Mouse (Mus musculus): ENCODE data around the gene Vstm5. TPM values are rescaled to one million over a fixed set of nuclear protein-coding genes. Genes with fewer than 3 reads are reported as not detected.
A peak's percentile ranks its signal among the peaks of the same experiment; 100 is the strongest.

Vstm5 gene
- polyA plus RNA-seq, 1 experiment from 2014 or later, result 19.5 TPM

DNA sequence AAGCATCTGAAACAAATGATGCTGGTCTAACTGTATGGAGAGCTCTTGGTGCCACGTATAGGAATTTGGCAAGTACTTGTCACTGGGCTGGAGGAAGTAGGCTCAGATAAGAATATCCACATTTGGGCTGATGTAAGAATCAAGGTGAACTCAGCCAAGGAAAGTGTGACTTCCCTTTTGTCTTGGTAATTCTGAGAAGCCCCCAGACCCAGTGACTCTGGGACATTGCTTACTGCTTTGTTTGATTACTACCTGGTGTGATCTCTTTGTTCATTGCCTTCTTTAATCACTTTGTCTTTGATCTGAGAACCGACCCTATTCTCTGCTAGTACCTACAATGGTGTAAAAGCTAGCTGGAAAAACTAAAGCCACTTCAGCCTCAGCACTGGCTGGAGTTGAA is 13.9 kb upstream of the Vstm5 start:
- no peaks in the 10 kb centered on the region for H3K4me1 ChIP-seq (replicated peaks; ENCODE audit: control insufficient read depth, insufficient read depth)
- H3K27ac ChIP-seq (replicated peaks), result no peak overlapping the region
- DNase-seq (ENCODE audit: low spot score) (no peak), ATAC-seq (ENCODE audit: low FRiP score, low TSS enrichment) (no peak)
- no peaks in the 10 kb centered on the region for H3K27me3 ChIP-seq (ENCODE audit: control insufficient read depth, insufficient read depth, low read length)
- no peak overlapping the region for H3K4me3 ChIP-seq (ENCODE audit: low read depth, low read length)
- H3K4me2 ChIP-seq (replicated peaks; ENCODE audit: low read depth), result no peak overlapping the region
- H3K36me3 ChIP-seq (ENCODE audit: control insufficient read depth, insufficient read depth, low read length), result no peaks in the 10 kb centered on the region
- no peak overlapping the region for H3K9ac ChIP-seq (ENCODE audit: low read length)
- no peaks in the 10 kb centered on the region for H3K9me3 ChIP-seq (ENCODE audit: control insufficient read depth, low read length)
- WGBS, result 32% methylated on average over 2 of the region's 2 CpGs
- TF ChIP-seq EP300 (optimal IDR thresholded peaks at IDR 0.05), result no peak
- no peak for TF ChIP-seq CTCF (IDR thresholded peaks at IDR 0.05; ENCODE audit: low read depth)

DNA sequence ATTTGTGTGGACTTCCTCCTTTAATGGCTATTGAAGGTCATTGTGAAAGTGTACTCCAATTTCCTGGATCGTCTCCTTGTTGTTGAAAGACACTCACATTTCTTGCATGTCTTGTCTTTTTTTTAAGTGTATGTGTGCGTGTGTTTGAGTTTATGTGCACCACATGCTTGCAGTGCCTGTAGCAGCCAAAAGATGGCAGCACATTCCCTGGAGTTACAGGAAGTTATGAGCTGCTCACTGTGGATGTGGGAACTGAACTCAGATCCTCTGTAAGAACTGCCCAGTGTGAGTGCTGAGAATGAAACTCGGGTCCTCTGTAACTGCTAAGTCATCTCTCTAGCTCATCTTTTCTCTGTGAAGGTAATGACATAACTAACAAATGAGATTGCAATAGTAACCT is 6.4 kb upstream of the Vstm5 start:
- Histone ChIP-seq H3K9me3 (ENCODE audit: control insufficient read depth, low read length) (no peaks in the 10 kb centered on the region), H3K9ac (ENCODE audit: low read length) (no peak overlapping the region), H3K4me1 (replicated peaks; ENCODE audit: control insufficient read depth, insufficient read depth) (no peaks in the 10 kb centered on the region), H3K27me3 (ENCODE audit: control insufficient read depth, insufficient read depth, low read length) (no peaks in the 10 kb centered on the region), H3K36me3 (ENCODE audit: control insufficient read depth, insufficient read depth, low read length) (no peaks in the 10 kb centered on the region), H3K4me2 (replicated peaks; ENCODE audit: low read depth) (no peak overlapping the region), H3K27ac (replicated peaks) (no peak overlapping the region), H3K4me3 (ENCODE audit: low read depth, low read length) (no peak overlapping the region)
- DNase-seq (ENCODE audit: low spot score), result no peak
- ATAC-seq (ENCODE audit: low FRiP score, low TSS enrichment), result no peak
- WGBS, result 87% methylated on average over 3 of the region's 3 CpGs
- no peak for TF ChIP-seq EP300 (optimal IDR thresholded peaks at IDR 0.05)
- TF ChIP-seq CTCF (IDR thresholded peaks at IDR 0.05; ENCODE audit: low read depth), result peak; percentile 33

DNA sequence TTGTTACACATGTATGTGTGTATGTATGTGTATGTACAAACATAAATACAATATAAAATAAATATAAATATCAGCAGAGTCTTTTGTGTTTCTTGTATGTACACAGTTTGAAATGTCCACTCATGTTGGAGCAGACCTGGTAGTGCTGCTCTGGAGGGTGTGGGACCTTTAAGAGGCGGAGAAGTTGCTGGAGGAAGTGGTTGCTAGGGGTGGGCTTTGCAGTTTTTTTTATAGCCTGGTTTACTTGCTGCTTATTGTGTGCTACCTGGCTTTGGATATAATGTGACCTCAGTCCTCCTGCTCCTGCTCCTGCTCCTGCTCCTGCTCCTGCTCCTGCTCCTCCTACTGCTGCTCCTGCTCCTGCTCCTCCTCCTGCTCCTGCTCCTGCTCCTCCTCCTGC is 5.2 kb upstream of the Vstm5 start:
- DNase-seq (ENCODE audit: low spot score) (no peak), ATAC-seq (ENCODE audit: low FRiP score, low TSS enrichment) (no peak)
- Histone ChIP-seq H3K9me3 (ENCODE audit: control insufficient read depth, low read length) (no peaks in the 10 kb centered on the region), H3K27ac (replicated peaks) (no peak overlapping the region), H3K4me3 (ENCODE audit: low read depth, low read length) (no peak overlapping the region), H3K36me3 (ENCODE audit: control insufficient read depth, insufficient read depth, low read length) (no peaks in the 10 kb centered on the region), H3K27me3 (ENCODE audit: control insufficient read depth, insufficient read depth, low read length) (no peaks in the 10 kb centered on the region), H3K4me2 (replicated peaks; ENCODE audit: low read depth) (no peak overlapping the region), H3K4me1 (replicated peaks; ENCODE audit: control insufficient read depth, insufficient read depth) (no peaks in the 10 kb centered on the region; the same call in 1 of the 2 replicates), H3K9ac (ENCODE audit: low read length) (no peak overlapping the region)
- TF ChIP-seq CTCF (IDR thresholded peaks at IDR 0.05; ENCODE audit: low read depth), result no peak
- no peak for TF ChIP-seq EP300 (optimal IDR thresholded peaks at IDR 0.05)
- 92% methylated on average over 1 of the region's 1 CpGs for WGBS

DNA sequence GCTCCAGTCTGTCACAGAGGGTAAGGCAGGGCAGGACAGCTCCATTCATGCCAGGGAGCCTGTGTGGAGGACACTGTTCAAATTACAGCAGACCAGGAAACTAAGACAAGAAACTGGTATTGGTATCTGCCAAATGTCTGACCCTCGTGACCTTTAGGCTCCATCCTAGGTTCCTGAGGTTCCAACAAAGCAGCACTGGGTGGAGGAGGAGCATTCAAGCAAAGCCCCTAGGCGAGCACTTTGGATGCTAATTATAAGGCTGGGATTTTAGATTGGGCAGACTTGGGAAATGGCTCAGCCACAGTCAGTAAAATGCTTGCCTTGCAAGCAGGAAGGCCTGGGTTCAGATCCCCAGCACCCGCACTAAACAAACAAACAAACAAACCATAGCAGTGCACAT is 2.9 kb upstream of the Vstm5 start:
- no peak overlapping the region for H3K9ac ChIP-seq (ENCODE audit: low read length)
- no peak overlapping the region for H3K4me2 ChIP-seq (replicated peaks; ENCODE audit: low read depth)
- no peak overlapping the region for H3K27ac ChIP-seq (replicated peaks)
- no peak overlapping the region for H3K4me3 ChIP-seq (ENCODE audit: low read depth, low read length)
- TF ChIP-seq CTCF (IDR thresholded peaks at IDR 0.05; ENCODE audit: low read depth), result no peak
- no peak for TF ChIP-seq EP300 (optimal IDR thresholded peaks at IDR 0.05)
- WGBS, result 79% methylated on average over 3 of the region's 3 CpGs
- DNase-seq (ENCODE audit: low spot score) (no peak), ATAC-seq (ENCODE audit: low FRiP score, low TSS enrichment) (no peak)
- H3K27me3 ChIP-seq (ENCODE audit: control insufficient read depth, insufficient read depth, low read length), result no peaks in the 10 kb centered on the region
- H3K9me3 ChIP-seq (ENCODE audit: control insufficient read depth, low read length), result no peaks in the 10 kb centered on the region
- H3K4me1 ChIP-seq (replicated peaks; ENCODE audit: control insufficient read depth, insufficient read depth), result no peaks in the 10 kb centered on the region; the same call in 1 of the 2 replicates
- H3K36me3 ChIP-seq (ENCODE audit: control insufficient read depth, insufficient read depth, low read length), result no peaks in the 10 kb centered on the region

DNA sequence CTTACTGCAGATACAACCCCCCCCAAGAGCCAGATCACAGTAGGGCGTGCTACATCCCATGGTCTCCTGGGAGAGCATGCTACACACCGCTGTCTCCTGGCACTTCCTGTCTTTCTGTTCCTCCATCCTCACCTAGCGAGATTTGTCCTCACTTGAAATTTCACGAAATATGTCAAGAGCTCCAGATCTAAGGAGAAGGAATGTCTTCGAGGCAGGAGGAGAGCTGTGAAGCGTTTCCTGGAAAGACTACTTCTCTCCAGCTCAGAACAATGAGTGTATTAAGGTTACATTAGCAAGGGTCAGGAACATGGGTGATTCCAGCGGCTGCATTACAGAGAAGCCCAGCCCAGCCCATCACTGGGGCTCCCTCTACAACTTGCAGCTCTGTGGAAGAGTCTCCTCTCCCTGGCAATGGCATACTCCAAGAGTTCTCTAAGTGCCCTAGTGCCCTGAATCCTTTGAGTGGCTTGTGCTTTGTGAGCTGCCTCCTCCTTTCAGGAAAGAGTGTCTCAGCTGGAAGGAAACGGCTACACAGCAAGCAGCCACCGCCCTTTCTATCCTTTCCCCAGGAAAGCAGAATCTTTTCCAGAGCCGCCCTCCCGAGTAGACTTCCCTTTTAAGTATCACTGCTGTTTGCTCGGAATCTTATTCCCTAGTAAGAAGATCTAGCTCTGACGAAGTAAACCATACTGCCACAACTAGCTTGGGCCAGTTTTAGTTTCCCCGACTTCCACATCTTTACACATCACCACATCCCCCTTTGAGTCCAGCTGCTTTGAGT is 1.1 kb upstream of the Vstm5 start:
- 46% methylated on average over 14 of the region's 14 CpGs for WGBS
- no peak overlapping the region for H3K4me2 ChIP-seq (replicated peaks; ENCODE audit: low read depth)
- no peaks in the 10 kb centered on the region for H3K27me3 ChIP-seq (ENCODE audit: control insufficient read depth, insufficient read depth, low read length)
- no peaks in the 10 kb centered on the region for H3K9me3 ChIP-seq (ENCODE audit: control insufficient read depth, low read length)
- H3K9ac ChIP-seq (ENCODE audit: low read length), result no peak overlapping the region
- DNase-seq (ENCODE audit: low spot score), result no peak
- H3K27ac ChIP-seq (replicated peaks), result peak overlapping the region; percentile 88; the same call in 1 of the 2 replicates
- no peaks in the 10 kb centered on the region; the same call in 1 of the 2 replicates for H3K4me1 ChIP-seq (replicated peaks; ENCODE audit: control insufficient read depth, insufficient read depth)
- H3K4me3 ChIP-seq (ENCODE audit: low read depth, low read length), result no peak overlapping the region
- H3K36me3 ChIP-seq (ENCODE audit: control insufficient read depth, insufficient read depth, low read length), result no peaks in the 10 kb centered on the region
- no peak for TF ChIP-seq EP300 (optimal IDR thresholded peaks at IDR 0.05)
- TF ChIP-seq CTCF (IDR thresholded peaks at IDR 0.05; ENCODE audit: low read depth), result no peak
- no peak for ATAC-seq (ENCODE audit: low FRiP score, low TSS enrichment)

DNA sequence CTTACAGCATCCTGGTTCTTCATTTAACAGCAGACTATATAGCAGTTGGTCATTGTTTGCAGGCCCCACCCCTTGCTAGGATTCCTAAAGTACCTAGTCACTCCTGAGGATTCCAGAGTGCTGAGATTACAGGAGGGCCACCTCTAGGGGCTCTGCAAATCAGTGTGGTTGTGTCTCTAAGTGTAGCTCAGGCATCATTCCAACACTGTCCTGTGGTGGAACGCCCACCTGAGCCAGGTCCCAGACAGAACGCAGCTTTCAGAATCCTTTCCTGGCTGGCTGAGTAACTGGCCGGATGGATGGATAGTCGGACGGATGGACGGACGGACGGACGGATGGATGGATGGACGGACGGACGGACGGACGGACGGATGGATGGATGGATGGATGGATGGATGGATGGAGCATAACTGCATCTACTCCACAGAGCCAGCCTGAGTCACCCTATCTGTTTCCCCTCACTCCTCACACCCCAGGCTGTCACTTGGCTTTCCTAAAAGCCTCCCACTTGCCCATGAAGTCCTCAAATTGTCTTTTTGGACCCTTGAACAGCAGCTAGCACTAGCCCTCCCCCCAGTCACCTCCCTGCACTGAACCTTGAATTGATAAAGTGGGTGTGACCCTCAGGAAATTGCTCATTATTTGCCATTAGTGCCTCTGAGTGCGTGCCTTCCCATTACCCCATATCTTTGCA is 401 bp upstream of the Vstm5 start:
- Histone ChIP-seq H3K9ac (ENCODE audit: low read length) (peak overlapping the region; percentile 76; the same call in 1 of the 2 replicates), H3K27me3 (ENCODE audit: control insufficient read depth, insufficient read depth, low read length) (no peaks in the 10 kb centered on the region), H3K9me3 (ENCODE audit: control insufficient read depth, low read length) (no peaks in the 10 kb centered on the region), H3K4me3 (ENCODE audit: low read depth, low read length) (peak overlapping the region; percentile 52), H3K36me3 (ENCODE audit: control insufficient read depth, insufficient read depth, low read length) (no peaks in the 10 kb centered on the region), H3K4me1 (replicated peaks; ENCODE audit: control insufficient read depth, insufficient read depth) (no peaks in the 10 kb centered on the region; the same call in 1 of the 2 replicates), H3K27ac (replicated peaks) (peak overlapping the region; percentile 88), H3K4me2 (replicated peaks; ENCODE audit: low read depth) (peak overlapping the region; percentile 86)
- peak; percentile 66 for ATAC-seq (ENCODE audit: low FRiP score, low TSS enrichment)
- DNase-seq (ENCODE audit: low spot score), result peak; percentile 41
- WGBS, result 59% methylated on average over 16 of the region's 16 CpGs
- TF ChIP-seq CTCF (IDR thresholded peaks at IDR 0.05; ENCODE audit: low read depth), result no peak
- TF ChIP-seq EP300 (optimal IDR thresholded peaks at IDR 0.05), result no peak

Measured in stomach, postnatal 0 days (tissue).